Mouse (Mus musculus): Measurements from ENCODE around the gene Otx2. TPM values are rescaled to one million over a fixed set of nuclear protein-coding genes. Genes with fewer than 3 reads are reported as not detected.

Gene Otx2
- total RNA-seq, 4 experiments from 2014 or later: 0.63 to 1.6 (median 1.2) TPM

Other genes with a start within 250 kb of the Otx2 start
- 10 to 100 TPM; 23.0 to 32.2 (median 26.0) TPM for gene Tmem260, start 227.7 kb downstream of the Otx2 start, total RNA-seq (2022)